Mouse (Mus musculus): ENCODE measurements around the gene Ifna1.

DNA sequence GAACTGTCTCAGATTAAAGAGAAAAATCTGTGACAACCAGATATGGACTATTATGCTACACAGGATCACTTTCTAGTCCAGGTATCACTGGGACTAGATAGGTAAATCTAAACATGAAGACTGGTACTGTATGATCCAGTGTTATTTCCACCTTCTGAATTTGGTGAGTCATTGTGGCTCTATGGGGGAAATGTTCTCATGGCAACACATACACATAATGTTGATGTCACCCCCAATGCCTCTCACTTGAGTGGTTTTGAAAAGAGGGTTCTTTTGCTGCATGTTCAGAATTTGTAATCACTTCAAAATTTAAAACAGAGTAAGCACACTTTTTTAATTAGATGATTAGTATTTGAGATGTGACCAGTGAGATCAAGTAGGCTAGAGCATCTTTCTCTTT is 38.3 kb downstream of the Ifna1 start:
- TF ChIP-seq CTCF (IDR thresholded peaks at IDR 0.05; ENCODE audit: extremely low read depth, insufficient read depth, low read length) (no peak), POLR2A (IDR thresholded peaks at IDR 0.05; ENCODE audit: extremely low read depth, insufficient read depth, low read length) (no peak)
